Mouse (Mus musculus) erythroblast, embryonic 14.5 days (primary cell): ENCODE data around the gene Bend6.

Experiments
- GATA1 ChIP-seq: IDR thresholded peaks from 2 replicates; pipeline ENCODE4 v1.6.1; 2012; ENCODE audit warnings: low read length, inconsistent platforms, mixed read lengths
- TAL1 ChIP-seq: IDR thresholded peaks from 3 replicates; pipeline ENCODE4 v1.6.1; 2012; ENCODE audit warnings: low read length, inconsistent platforms, mixed read lengths

GRCm38 (mm10) chr1:33947838-33948237, 40.2 kb upstream of the Bend6 start:
- no peak for TF ChIP-seq TAL1
- TF ChIP-seq GATA1 = no peak
